Mouse (Mus musculus): ENCODE measurements around the gene Cux2.
"Not testable (repeated sequence)": the region's sequence is repeated elsewhere in the genome, so short reads cannot be mapped to it uniquely, and the experiment has no call there.

Gene Cux2

GRCm38 (mm10) chr5:121864330-121864729 lies 185.6 kb downstream of the Cux2 start:
- peak; percentile 19 for DNase-seq (ENCODE audit: low read depth)

GRCm38 (mm10) chr5:121861964-121862363 lies 187.9 kb downstream of the Cux2 start:
- DNase-seq (ENCODE audit: low read depth): no peak

- no peak for DNase-seq (ENCODE audit: low read depth)
These were observed 191.5 kb downstream of the Cux2 start for GRCm38 (mm10) chr5:121858427-121858826.

DNA sequence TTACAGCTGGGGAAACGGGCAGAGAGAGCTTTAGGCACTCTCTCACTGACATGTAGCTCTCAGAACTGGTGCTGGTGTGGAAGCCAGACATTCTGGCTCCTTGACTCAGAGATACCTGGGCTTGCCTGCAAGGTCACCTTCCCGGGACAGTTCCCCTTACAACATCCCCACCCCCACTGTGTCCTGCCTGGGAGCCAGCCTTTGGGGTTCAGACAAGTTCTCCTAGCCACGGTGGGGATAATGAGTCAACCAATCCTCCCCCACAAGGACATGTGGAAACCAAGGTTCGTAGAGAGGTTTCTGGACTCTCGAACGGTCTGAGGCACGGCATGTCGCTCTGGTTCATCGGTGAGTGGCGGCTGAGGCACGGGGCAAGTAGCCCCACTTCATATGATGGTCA lies 193.2 kb downstream of the Cux2 start:
- no peak for DNase-seq (ENCODE audit: low read depth)

GRCm38 (mm10) chr5:121854768-121855167 lies 195.1 kb downstream of the Cux2 start:
- DNase-seq (ENCODE audit: low read depth): no peak

- no peak for DNase-seq (ENCODE audit: low read depth)
These were observed 196.4 kb downstream of the Cux2 start for GRCm38 (mm10) chr5:121853368-121854051.

GRCm38 (mm10) chr5:121849478-121850349 lies 200.2 kb downstream of the Cux2 start:
- DNase-seq (ENCODE audit: low read depth): peak; percentile 23

- peak; percentile 91 for DNase-seq (ENCODE audit: low read depth)
These were observed 201.2 kb downstream of the Cux2 start, which contains the start of gene Pheta1 for GRCm38 (mm10) chr5:121848743-121849142. Gene Pheta1 (plus strand): TSS chr5:121848984.

GRCm38 (mm10) chr5:121848035-121848519 lies 201.8 kb downstream of the Cux2 start:
- peak; percentile 78 for DNase-seq (ENCODE audit: low read depth)

DNA sequence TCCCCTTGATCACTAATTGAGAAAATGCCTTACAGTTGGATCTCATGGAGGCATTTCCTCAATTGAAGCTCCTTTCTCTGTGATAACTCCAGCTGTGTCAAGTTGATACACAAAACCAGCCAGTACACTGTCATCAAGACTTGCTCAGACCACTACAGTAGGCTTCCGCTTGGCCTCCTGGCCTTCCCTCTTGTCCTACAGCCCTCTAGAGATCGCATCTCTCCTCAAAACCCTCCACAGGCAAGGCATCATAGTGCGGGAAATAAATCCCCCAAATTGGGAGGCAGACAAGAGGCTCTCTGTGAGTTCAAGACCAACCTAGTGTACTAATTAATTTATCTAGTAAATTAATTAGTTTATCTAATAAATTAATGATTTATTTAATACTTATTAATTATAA lies 202.6 kb downstream of the Cux2 start:
- DNase-seq (ENCODE audit: low read depth): not testable (repeated sequence)

DNA sequence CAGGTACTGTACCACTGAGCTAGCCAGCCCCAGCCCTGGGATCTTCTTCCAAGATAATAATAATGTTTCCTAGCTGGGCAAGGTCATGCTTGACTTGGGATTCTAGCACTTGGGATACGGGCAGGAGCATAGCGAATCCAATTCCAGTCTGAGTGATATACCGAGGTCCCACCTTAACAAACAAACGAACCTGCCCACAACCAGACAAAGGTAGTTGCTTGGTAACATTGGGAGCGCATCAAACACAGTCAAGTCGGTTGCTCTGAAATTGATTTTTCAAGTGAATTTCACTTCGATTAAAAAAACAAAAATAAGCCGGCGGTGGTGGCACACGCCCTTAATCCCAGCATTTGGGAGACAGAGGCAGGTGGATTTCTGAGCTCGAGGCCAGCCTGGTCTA lies 203.6 kb downstream of the Cux2 start:
- DNase-seq (ENCODE audit: low read depth): no peak

GRCm38 (mm10) chr5:121845361-121845760 lies 204.5 kb downstream of the Cux2 start:
- no peak for DNase-seq (ENCODE audit: low read depth)

DNA sequence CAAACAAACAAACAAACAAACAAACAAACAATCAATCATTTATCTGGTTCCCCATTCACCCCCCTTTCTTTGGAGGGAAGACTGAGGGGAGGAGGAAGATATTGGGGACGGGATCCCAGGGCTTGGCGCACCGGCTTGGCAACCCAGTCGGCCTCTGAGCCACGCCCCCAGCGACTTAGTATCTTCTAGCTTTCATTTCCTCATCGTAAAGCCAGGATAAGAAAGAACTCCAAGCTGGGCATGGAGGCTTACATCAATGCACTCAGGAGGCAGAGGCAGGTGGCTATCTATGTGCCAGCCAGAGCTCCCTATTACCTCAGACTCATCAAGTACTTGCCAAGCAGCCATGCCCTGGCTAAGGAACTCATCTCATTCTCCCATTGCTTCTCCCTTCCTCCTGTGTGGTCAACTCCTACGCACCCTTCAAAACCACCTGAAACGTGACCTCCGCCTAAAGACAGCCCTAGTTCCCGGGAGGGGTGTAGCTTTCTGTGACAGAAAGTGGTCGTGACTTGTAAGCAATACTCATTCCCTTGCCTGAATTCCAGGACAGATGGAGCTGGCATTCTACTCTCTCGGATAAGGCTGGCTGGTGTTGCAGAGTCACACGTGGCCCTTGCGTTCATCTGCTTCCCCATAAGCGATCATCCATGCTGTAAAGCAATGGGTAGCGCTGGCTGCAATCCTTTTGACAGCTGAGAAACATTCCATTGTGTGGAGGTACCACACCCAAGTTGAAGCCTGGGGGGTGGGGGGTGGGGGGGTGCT lies 206.6 kb downstream of the Cux2 start:
- peak; percentile 64 for DNase-seq (ENCODE audit: low read depth)

GRCm38 (mm10) chr5:121842665-121843118 lies 207.2 kb downstream of the Cux2 start:
- peak; percentile 72 for DNase-seq (ENCODE audit: low read depth)

GRCm38 (mm10) chr5:121841973-121842372 lies 207.9 kb downstream of the Cux2 start:
- DNase-seq (ENCODE audit: low read depth): no peak

GRCm38 (mm10) chr5:121841516-121841915 lies 208.4 kb downstream of the Cux2 start:
- DNase-seq (ENCODE audit: low read depth): no peak

GRCm38 (mm10) chr5:121839128-121839473 lies 210.8 kb downstream of the Cux2 start:
- no peak for DNase-seq (ENCODE audit: low read depth)

GRCm38 (mm10) chr5:121838341-121839127 lies 211.4 kb downstream of the Cux2 start:
- peak; percentile 81 for DNase-seq (ENCODE audit: low read depth)

- DNase-seq (ENCODE audit: low read depth): no peak
These were observed 212.2 kb downstream of the Cux2 start, which contains the start of gene Sh2b3 for GRCm38 (mm10) chr5:121837441-121838340. Gene Sh2b3 (minus strand): TSS chr5:121837646.

GRCm38 (mm10) chr5:121836692-121837415 lies 213.0 kb downstream of the Cux2 start:
- DNase-seq (ENCODE audit: low read depth): peak; percentile 98

All from 416B (cell line).